ENCODE assay signal across 14 mouse cellular contexts in the genomic region with DNA sequence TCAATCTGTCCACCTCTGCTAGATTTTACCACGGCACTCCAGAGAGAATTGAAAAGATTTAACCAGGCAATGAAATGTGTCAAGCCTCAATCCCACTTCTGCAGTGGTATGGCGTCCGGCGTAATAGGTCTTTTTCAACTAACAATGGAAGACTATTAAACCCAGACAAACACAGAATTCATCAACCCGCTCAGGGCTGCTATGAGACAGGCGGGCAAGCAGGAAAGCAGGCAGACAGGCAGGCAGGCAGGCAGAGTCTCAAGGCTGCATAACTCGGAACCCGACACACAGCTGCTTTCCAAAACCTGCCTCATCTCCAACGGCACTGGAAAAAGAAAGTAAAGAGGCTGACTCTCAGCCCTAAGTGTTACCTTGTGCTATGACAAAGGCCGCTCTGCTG. TPM values are rescaled to one million over a fixed set of nuclear protein-coding genes. Genes with fewer than 3 reads are reported as not detected.
DNase-seq lines count a peak whose midpoint lies in the region; ATAC-seq and TF ChIP-seq lines count a peak whose summit lies in the region.
"Had no signal": no experiment of that assay in that cellular context is flagged by ENCODE, and none has a peak within 500 bp of the region (broad histone marks: within the 10 kb centered on the region; RNA-seq: fewer than 3 reads in every experiment).

No protein-coding gene starts in this region.

- no peak for ATAC-seq in kidney, embryonic 15.5 days (replicated peaks; ENCODE audit: low FRiP score)
- no peak for ATAC-seq in hindbrain, embryonic 14.5 days (ENCODE audit: low FRiP score)
- ATAC-seq in neural tube, embryonic 12.5 days (ENCODE audit: low FRiP score, low read depth): no peak
- ATAC-seq: activated CD4-positive, CD25-positive, alpha-beta regulatory T cell, adult 4 months; inflammation-experienced regulatory T-cells, adult 6 months; liver, embryonic 12.5 days had no signal

- peaks cover 7% of the 10 kb centered on the region; the same call in 1 of the 2 replicates for H3K4me1 ChIP-seq in kidney, embryonic 15.5 days
- H3K4me1 ChIP-seq in hindbrain, embryonic 14.5 days (replicated peaks; ENCODE audit: control insufficient read depth, insufficient read depth, low read length): no peaks in the 10 kb centered on the region
- 0 out of 2 replicates have a peak, but pooled peaks cover 3% of the 10 kb centered on the region for H3K4me1 ChIP-seq in neural tube, embryonic 12.5 days

- H3K4me3 ChIP-seq in kidney, embryonic 15.5 days (replicated peaks): no peak overlapping the region
- H3K4me3 ChIP-seq in hindbrain, embryonic 14.5 days (replicated peaks; ENCODE audit: low read length): no peak overlapping the region
- H3K4me3 ChIP-seq in neural tube, embryonic 12.5 days: no peak overlapping the region
- H3K4me3 ChIP-seq: left cerebral cortex, adult 2 months; liver, embryonic 12.5 days had no signal

- 0 out of 2 replicates have a peak overlapping the region, but pooled peaks have one; percentile 48 for H3K27ac ChIP-seq in kidney, embryonic 15.5 days
- peak overlapping the region; percentile 69 for H3K27ac ChIP-seq in hindbrain, embryonic 14.5 days
- H3K27ac ChIP-seq in neural tube, embryonic 12.5 days: peak overlapping the region; percentile 22; the same call in 1 of the 2 replicates
- H3K27ac ChIP-seq: left cerebral cortex, adult 2 months; liver, embryonic 12.5 days had no signal

- peaks cover 52% of the 10 kb centered on the region for H3K36me3 ChIP-seq in kidney, embryonic 15.5 days
- H3K36me3 ChIP-seq in hindbrain, embryonic 14.5 days (replicated peaks; ENCODE audit: control insufficient read depth, insufficient read depth): peaks cover 43% of the 10 kb centered on the region
- H3K36me3 ChIP-seq in neural tube, embryonic 12.5 days: peaks cover 44% of the 10 kb centered on the region

- no peak for TF ChIP-seq POLR2A in brain, embryonic 14.5 days (IDR thresholded peaks at IDR 0.05; ENCODE audit: borderline replicate concordance, extremely low read depth, insufficient read depth, insufficient read length, poor library complexity, severe bottlenecking)

- H3K9me3 ChIP-seq in kidney, embryonic 15.5 days (replicated peaks): no peaks in the 10 kb centered on the region
- no peaks in the 10 kb centered on the region for H3K9me3 ChIP-seq in hindbrain, embryonic 14.5 days (ENCODE audit: control insufficient read depth, low read length)
- no peaks in the 10 kb centered on the region for H3K9me3 ChIP-seq in neural tube, embryonic 12.5 days
- H3K9me3 ChIP-seq: liver, embryonic 12.5 days had no signal

- H3K27me3 ChIP-seq in kidney, embryonic 15.5 days: no peaks in the 10 kb centered on the region
- H3K27me3 ChIP-seq in hindbrain, embryonic 14.5 days (ENCODE audit: control insufficient read depth, insufficient read depth, low read length): no peaks in the 10 kb centered on the region
- H3K27me3 ChIP-seq in neural tube, embryonic 12.5 days (replicated peaks): no peaks in the 10 kb centered on the region
- H3K27me3 ChIP-seq: liver, embryonic 12.5 days had no signal

- no peak overlapping the region for H3K4me2 ChIP-seq in kidney, embryonic 15.5 days
- no peak overlapping the region for H3K4me2 ChIP-seq in hindbrain, embryonic 14.5 days (replicated peaks)
- H3K4me2 ChIP-seq in neural tube, embryonic 12.5 days (replicated peaks): no peak overlapping the region
- H3K4me2 ChIP-seq: liver, embryonic 12.5 days had no signal

- DNase-seq in kidney, adult 9 months: no peak
- DNase-seq in brain, embryonic 14.5 days (ENCODE audit: low read depth): peak; percentile 80
- no peak for DNase-seq in hindbrain, embryonic 14.5 days (ENCODE audit: low spot score)
- no peak for DNase-seq in thymus, postnatal 36 days
- DNase-seq in heart, adult 18-20 months: no peak
- DNase-seq: cerebellum, adult 18-20 months; kidney, postnatal 25 days; lung, postnatal 36 days had no signal

- H3K9ac ChIP-seq in kidney, embryonic 15.5 days: no peak overlapping the region
- no peak overlapping the region for H3K9ac ChIP-seq in hindbrain, embryonic 14.5 days
- no peak overlapping the region for H3K9ac ChIP-seq in neural tube, embryonic 12.5 days

- 82% methylated on average over 10 of the region's 10 CpGs for WGBS in kidney, embryonic 15.5 days
- WGBS in hindbrain, embryonic 14.5 days: 53% methylated on average over 10 of the region's 10 CpGs
- 39% methylated on average over 10 of the region's 10 CpGs for WGBS in neural tube, embryonic 12.5 days

- no peak for TF ChIP-seq CTCF in brain, embryonic 14.5 days (IDR thresholded peaks at IDR 0.05; ENCODE audit: borderline replicate concordance, extremely low read depth, insufficient read depth, insufficient read length)

RNA-seq across cellular contexts. Expression of a gene that starts 24.9 kb away (rescaled TPM):
- polyA plus RNA-seq in kidney, embryonic 15.5 days (2015; fragmentation: Nextera tagmentation; extraction: Ambion mirVana): 143 and 145 TPM in 2 replicates
- 169 and 180 TPM in 2 replicates for polyA plus RNA-seq in brain, embryonic 14.5 days (2012; rRNA removed)
- 130 and 141 TPM in 2 replicates for polyA plus RNA-seq in hindbrain, embryonic 14.5 days (2014; fragmentation: Nextera tagmentation; extraction: Ambion mirVana)
- polyA plus RNA-seq in neural tube, embryonic 12.5 days (2016; fragmentation: Nextera tagmentation; extraction: Ambion mirVana): 190 and 194 TPM in 2 replicates
- 10 to 100 TPM; 34.6 to 38.1 TPM for total RNA-seq in heart, adult 18-20 months (2021)

RNA-seq across cellular contexts. Expression of a gene that starts 25.1 kb away (rescaled TPM):
- polyA plus RNA-seq in kidney, embryonic 15.5 days (2015; fragmentation: Nextera tagmentation; extraction: Ambion mirVana): 32.9 and 33.0 TPM in 2 replicates
- 11.8 and 12.6 TPM in 2 replicates for polyA plus RNA-seq in brain, embryonic 14.5 days (2012; rRNA removed)
- 7.2 and 8.4 TPM in 2 replicates for polyA plus RNA-seq in hindbrain, embryonic 14.5 days (2014; fragmentation: Nextera tagmentation; extraction: Ambion mirVana)
- 11.4 and 12.2 TPM in 2 replicates for polyA plus RNA-seq in neural tube, embryonic 12.5 days (2016; fragmentation: Nextera tagmentation; extraction: Ambion mirVana)
- 1 to 10 TPM; 2.0 to 2.8 TPM for total RNA-seq in heart, adult 18-20 months (2021)

RNA-seq across cellular contexts. Expression of a gene that starts 46.6 kb away (rescaled TPM):
- 24.6 and 28.7 TPM in 2 replicates for polyA plus RNA-seq in kidney, embryonic 15.5 days (2015; fragmentation: Nextera tagmentation; extraction: Ambion mirVana)
- 35.3 and 63.0 TPM in 2 replicates for polyA plus RNA-seq in brain, embryonic 14.5 days (2012; rRNA removed)
- polyA plus RNA-seq in hindbrain, embryonic 14.5 days (2014; fragmentation: Nextera tagmentation; extraction: Ambion mirVana): 37.5 and 39.4 TPM in 2 replicates
- 39.1 and 43.0 TPM in 2 replicates for polyA plus RNA-seq in neural tube, embryonic 12.5 days (2016; fragmentation: Nextera tagmentation; extraction: Ambion mirVana)
- 10 to 100 TPM; 33.9 to 38.8 TPM for total RNA-seq in heart, adult 18-20 months (2021)

RNA-seq across cellular contexts. Expression of a gene that starts 50.8 kb away (rescaled TPM):
- polyA plus RNA-seq in kidney, embryonic 15.5 days (2015; fragmentation: Nextera tagmentation; extraction: Ambion mirVana): 46.4 and 51.3 TPM in 2 replicates
- polyA plus RNA-seq in brain, embryonic 14.5 days (2012; rRNA removed): 33.7 and 44.8 TPM in 2 replicates
- polyA plus RNA-seq in hindbrain, embryonic 14.5 days (2014; fragmentation: Nextera tagmentation; extraction: Ambion mirVana): 29.9 and 31.7 TPM in 2 replicates
- 53.4 and 54.8 TPM in 2 replicates for polyA plus RNA-seq in neural tube, embryonic 12.5 days (2016; fragmentation: Nextera tagmentation; extraction: Ambion mirVana)
- total RNA-seq in heart, adult 18-20 months (2021): 10 to 100 TPM; 46.9 to 60.7 TPM
